Mouse (Mus musculus) heart, adult 2 months (tissue): ENCODE data around the gene Pigu.

ENCODE experiments used
- CTCF ChIP-seq: fragments of 200-600 bp; IDR thresholded peaks from 2 replicates; pipeline ENCODE4 v1.8.1; 2022; ENCODE audit warnings: antibody characterized with exemption, mild to moderate bottlenecking, moderate library complexity
- POLR2A ChIP-seq: fragments of 200-500 bp; IDR thresholded peaks from 2 replicates; pipeline ENCODE4 v1.6.1; 2011; ENCODE audit warnings: mild to moderate bottlenecking, low read depth, low read length, control low read depth; ENCODE audit not compliant: insufficient read depth

GRCm38 (mm10) chr2:155356971-155357591 is at the start of gene Pigu:
- TF ChIP-seq CTCF (peak; percentile 15; the same call in 1 of the 2 replicates), POLR2A (peak; percentile 64; the same call in 1 of the 2 replicates)
